Mouse (Mus musculus): ENCODE data around the gene Gm45716.

Gene Gm45716

GRCm38 (mm10) chr11:90187441-90187840 lies at the start of gene Gm45716:
TSS of gene Gm45716 (plus strand) at chr11:90187683.
- DNase-seq (ENCODE audit: low read depth) = no peak

GRCm38 (mm10) chr11:90142393-90142792 lies 45.1 kb upstream of the Gm45716 start:
- DNase-seq (ENCODE audit: low read depth) = no peak

GRCm38 (mm10) chr11:90142936-90143335 lies 44.5 kb upstream of the Gm45716 start:
- DNase-seq (ENCODE audit: low read depth) = no peak

- DNase-seq (ENCODE audit: low read depth) = no peak
Measured at GRCm38 (mm10) chr11:90146086-90146860, 41.2 kb upstream of the Gm45716 start.

GRCm38 (mm10) chr11:90155066-90155465 lies 32.4 kb upstream of the Gm45716 start:
- no peak for DNase-seq (ENCODE audit: low read depth)

GRCm38 (mm10) chr11:90155466-90155865 lies 32.0 kb upstream of the Gm45716 start:
- no peak for DNase-seq (ENCODE audit: low read depth)

GRCm38 (mm10) chr11:90167771-90168170 lies 19.7 kb upstream of the Gm45716 start:
- peak; percentile 42 for DNase-seq (ENCODE audit: low read depth)

- no peak for DNase-seq (ENCODE audit: low read depth)
Measured at GRCm38 (mm10) chr11:90168338-90169065, 19.0 kb upstream of the Gm45716 start.

GRCm38 (mm10) chr11:90169200-90170013 lies 18.1 kb upstream of the Gm45716 start:
- no peak for DNase-seq (ENCODE audit: low read depth)

GRCm38 (mm10) chr11:90170014-90170320 lies 17.5 kb upstream of the Gm45716 start:
- DNase-seq (ENCODE audit: low read depth) = peak; percentile 28

GRCm38 (mm10) chr11:90172331-90172730 lies 15.2 kb upstream of the Gm45716 start:
- no peak for DNase-seq (ENCODE audit: low read depth)

- DNase-seq (ENCODE audit: low read depth) = no peak
Measured at GRCm38 (mm10) chr11:90175634-90176300, 11.7 kb upstream of the Gm45716 start.

- no peak for DNase-seq (ENCODE audit: low read depth)
Measured at GRCm38 (mm10) chr11:90177389-90177788, 10.1 kb upstream of the Gm45716 start.

GRCm38 (mm10) chr11:90183361-90183760 lies 4.1 kb upstream of the Gm45716 start:
- peak; percentile 29 for DNase-seq (ENCODE audit: low read depth)

GRCm38 (mm10) chr11:90184756-90185155 lies 2.7 kb upstream of the Gm45716 start:
- DNase-seq (ENCODE audit: low read depth) = no peak

- DNase-seq (ENCODE audit: low read depth) = no peak
Measured at GRCm38 (mm10) chr11:90190156-90190555, 2.7 kb downstream of the Gm45716 start.

GRCm38 (mm10) chr11:90194946-90195345 lies 7.5 kb downstream of the Gm45716 start:
- DNase-seq (ENCODE audit: low read depth) = no peak

- no peak for DNase-seq (ENCODE audit: low read depth)
Measured at GRCm38 (mm10) chr11:90195756-90196520, 8.5 kb downstream of the Gm45716 start.

- DNase-seq (ENCODE audit: low read depth) = no peak
Measured at GRCm38 (mm10) chr11:90196521-90197215, 9.2 kb downstream of the Gm45716 start.

GRCm38 (mm10) chr11:90198048-90198447 lies 10.6 kb downstream of the Gm45716 start:
- no peak for DNase-seq (ENCODE audit: low read depth)

- no peak for DNase-seq (ENCODE audit: low read depth)
Measured at GRCm38 (mm10) chr11:90200826-90201225, 13.3 kb downstream of the Gm45716 start.
